ENCODE assay signal across 21 mouse cellular contexts in the genomic region with DNA sequence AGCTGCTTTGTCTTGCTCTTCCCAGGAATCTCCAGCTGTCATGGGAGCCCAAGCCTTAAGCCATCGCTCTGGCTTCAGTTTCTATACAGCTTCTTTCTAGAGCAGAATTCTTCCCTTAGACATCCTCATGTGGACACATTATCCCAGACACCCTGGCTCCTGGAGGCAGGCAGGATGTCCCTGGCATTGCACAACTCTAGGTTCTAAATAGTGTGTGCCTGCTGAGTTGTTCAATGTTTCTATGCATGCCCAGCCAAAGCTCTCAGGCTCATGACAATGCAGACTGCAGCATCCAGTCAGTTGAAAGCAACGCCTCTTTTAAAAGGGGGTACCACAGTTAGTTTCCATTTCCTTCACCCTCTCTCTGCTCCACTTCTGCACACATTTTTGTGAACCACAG.
DNase-seq lines count a peak whose midpoint lies in the region; ATAC-seq and TF ChIP-seq lines count a peak whose summit lies in the region.
"Had no signal": no experiment of that assay in that cellular context is flagged by ENCODE, and none has a peak within 500 bp of the region (broad histone marks: within the 10 kb centered on the region; RNA-seq: fewer than 3 reads in every experiment).

No protein-coding gene starts in this region.

- H3K36me3 ChIP-seq in hindbrain, embryonic 13.5 days = no peaks in the 10 kb centered on the region; the same call in 1 of the 2 replicates
- no peaks in the 10 kb centered on the region for H3K36me3 ChIP-seq in hindbrain, embryonic 12.5 days
- H3K36me3 ChIP-seq: embryonic facial prominence, embryonic 15.5 days; forebrain, embryonic 10.5 days; forebrain, embryonic 15.5 days; heart, embryonic 15.5 days had no signal

- H3K4me1 ChIP-seq in hindbrain, embryonic 13.5 days (replicated peaks) = no peaks in the 10 kb centered on the region; the same call in 1 of the 2 replicates
- H3K4me1 ChIP-seq in hindbrain, embryonic 12.5 days = no peaks in the 10 kb centered on the region; the same call in 1 of the 2 replicates
- H3K4me1 ChIP-seq: embryonic facial prominence, embryonic 15.5 days; forebrain, embryonic 10.5 days had no signal

- WGBS in hindbrain, embryonic 13.5 days = 83% methylated on average over 2 of the region's 2 CpGs
- WGBS in hindbrain, embryonic 12.5 days = 74% methylated on average over 2 of the region's 2 CpGs

- no peak for DNase-seq in layer of hippocampus, adult 2 months (ENCODE audit: low spot score in 2 of 2)
- no peak for DNase-seq in layer of hippocampus, adult 8-10 months (ENCODE audit: low spot score in 2 of 2)
- peak; percentile 23 for DNase-seq in thymus, postnatal 0 days (ENCODE audit: low spot score)
- DNase-seq in thymus, postnatal 25 days = no peak
- DNase-seq in urinary bladder, postnatal 10 days (ENCODE audit: low spot score) = no peak
- DNase-seq: adrenal gland, adult 2 months; adrenal gland, postnatal 25 days; cerebellum, adult 18-20 months; cerebellum, adult 9-11 months; embryo, embryonic 11 days; gastrocnemius, postnatal 14 days; heart, adult 2 months; heart, postnatal 14 days had no signal

- no peaks in the 10 kb centered on the region for H3K27me3 ChIP-seq in hindbrain, embryonic 13.5 days
- no peaks in the 10 kb centered on the region for H3K27me3 ChIP-seq in hindbrain, embryonic 12.5 days
- H3K27me3 ChIP-seq: embryonic facial prominence, embryonic 15.5 days; forebrain, embryonic 15.5 days; heart, embryonic 15.5 days had no signal

- H3K9me3 ChIP-seq in hindbrain, embryonic 13.5 days = peaks cover 3% of the 10 kb centered on the region; the same call in 1 of the 2 replicates
- H3K9me3 ChIP-seq in hindbrain, embryonic 12.5 days (replicated peaks) = no peaks in the 10 kb centered on the region
- H3K9me3 ChIP-seq: embryonic facial prominence, embryonic 15.5 days; forebrain, embryonic 10.5 days; forebrain, embryonic 15.5 days; heart, embryonic 15.5 days had no signal

- H3K27ac ChIP-seq in hindbrain, embryonic 13.5 days = peak overlapping the region; percentile 23; the same call in 1 of the 2 replicates
- H3K27ac ChIP-seq in hindbrain, embryonic 12.5 days = no peak overlapping the region
- H3K27ac ChIP-seq in layer of hippocampus, adult 2 months = peak overlapping the region; percentile 76
- H3K27ac ChIP-seq: embryonic facial prominence, embryonic 15.5 days; forebrain, embryonic 10.5 days; forebrain, embryonic 15.5 days; heart, adult 2 months; heart, embryonic 15.5 days had no signal

- no peak for ATAC-seq in hindbrain, embryonic 13.5 days (ENCODE audit: low FRiP score)
- ATAC-seq in hindbrain, embryonic 12.5 days (ENCODE audit: low FRiP score) = no peak
- ATAC-seq: forebrain, embryonic 15.5 days had no signal

- no peak overlapping the region for H3K4me2 ChIP-seq in hindbrain, embryonic 13.5 days
- no peak overlapping the region for H3K4me2 ChIP-seq in hindbrain, embryonic 12.5 days (replicated peaks)
- H3K4me2 ChIP-seq: embryonic facial prominence, embryonic 15.5 days; forebrain, embryonic 15.5 days; heart, embryonic 11.5 days; heart, embryonic 15.5 days had no signal

- no peak overlapping the region for H3K4me3 ChIP-seq in hindbrain, embryonic 13.5 days
- no peak overlapping the region for H3K4me3 ChIP-seq in hindbrain, embryonic 12.5 days
- H3K4me3 ChIP-seq in layer of hippocampus, adult 2 months = no peak overlapping the region
- H3K4me3 ChIP-seq: embryonic facial prominence, embryonic 15.5 days; erythroblast, embryonic 14.5 days; forebrain, embryonic 10.5 days; forebrain, embryonic 15.5 days; heart, adult 2 months; heart, embryonic 15.5 days had no signal

- no peak overlapping the region for H3K9ac ChIP-seq in hindbrain, embryonic 13.5 days
- H3K9ac ChIP-seq in hindbrain, embryonic 12.5 days = no peak overlapping the region
- H3K9ac ChIP-seq: embryonic facial prominence, embryonic 15.5 days; forebrain, embryonic 15.5 days; heart, embryonic 15.5 days had no signal

- no peak for TF ChIP-seq CTCF in layer of hippocampus, adult 2 months (conservative IDR thresholded peaks at IDR 0.05)
